Mouse (Mus musculus) lung, embryonic 14.5 days (tissue): ENCODE measurements around the gene Agps. TPM values are rescaled to one million over a fixed set of nuclear protein-coding genes. Genes with fewer than 3 reads are reported as not detected.

Experiments used
- ATAC-seq: fragments of 200-750 bp; cut with Nextera tagmentation; 2 replicates; pipeline ENCODE4 v1.8.0; 2017; ENCODE audit warnings: mild to moderate bottlenecking, moderate TSS enrichment, moderate library complexity; ENCODE audit not compliant: insufficient read depth
- DNase-seq: peaks from one replicate; pipeline ENCODE4 v3.0.0-alpha.2; 2015
- H3K27ac ChIP-seq: fragments of 300-500 bp; sonication (generic); 2 replicates; pipeline ENCODE4 v1.5.1; 2014; ENCODE audit warnings: low read depth, mild to moderate bottlenecking, moderate library complexity
- H3K27me3 ChIP-seq: fragments of 300-500 bp; sonication (generic); 2 replicates; pipeline ENCODE4 v1.6.1; 2014; ENCODE audit warnings: low read length, control low read depth; ENCODE audit not compliant: insufficient read depth
- H3K36me3 ChIP-seq: fragments of 300-500 bp; sonication (generic); 2 replicates; pipeline ENCODE4 v1.6.1; 2014; ENCODE audit warnings: control low read depth; ENCODE audit not compliant: insufficient read depth
- H3K4me1 ChIP-seq: fragments of 300-500 bp; sonication (generic); 2 replicates; pipeline ENCODE4 v1.6.1; 2014; ENCODE audit warnings: antibody characterized with exemption, control low read depth; ENCODE audit not compliant: insufficient read depth
- H3K4me2 ChIP-seq: fragments of 300-500 bp; sonication (generic); 2 replicates; pipeline ENCODE4 v1.6.1; 2014; ENCODE audit warnings: mild to moderate bottlenecking
- H3K4me3 ChIP-seq: fragments of 300-500 bp; sonication (generic); 2 replicates; pipeline ENCODE4 v1.5.1; 2014; ENCODE audit warnings: low read depth, low read length
- H3K9ac ChIP-seq: fragments of 300-500 bp; sonication (generic); 2 replicates; pipeline ENCODE4 v1.6.1; 2014
- H3K9me3 ChIP-seq: fragments of 300-500 bp; sonication (generic); 2 replicates; pipeline ENCODE4 v1.6.1; 2016; ENCODE audit warnings: low read depth, low read length, control low read depth
- CTCF ChIP-seq: IDR thresholded peaks from 2 replicates; pipeline ENCODE4 v1.5.1; 2016; ENCODE audit warnings: antibody characterized with exemption, low read depth
- WGBS: fragments of 180-500 bp; shearing (Covaris S2); extraction: QIAGEN DNeasy Blood & Tissue Kit; methylation state at CpG from one replicate; pipeline ENCODE4 v1.1.7; 2014; 5-methylcytosine and 5-hydroxymethylcytosine counted together
- polyA plus RNA-seq: library from polyadenylated mRNA; unstranded; fragments of >200 nt; fragmentation: Nextera tagmentation; extraction: Ambion mirVana; gene quantifications from 2 replicates; pipeline ENCODE4 v1.2.1, GENCODE M21; 2014

The Agps gene
- polyA plus RNA-seq, 1 experiment from 2014 or later, result 55.7 TPM

- no peak for ATAC-seq
Measured at GRCm38 (mm10) chr2:75950685-75951084, 118.7 kb downstream of the Agps start.

GRCm38 (mm10) chr2:75953320-75953719, 121.3 kb downstream of the Agps start:
- DNase-seq (no peak), ATAC-seq (no peak)
- Histone ChIP-seq H3K4me1 (no peaks in the 10 kb centered on the region), H3K27ac (no peak overlapping the region), H3K27me3 (no peaks in the 10 kb centered on the region; the same call in 1 of the 2 replicates), H3K36me3 (no peaks in the 10 kb centered on the region), H3K4me3 (no peak overlapping the region), H3K9ac (no peak overlapping the region), H3K4me2 (no peak overlapping the region), H3K9me3 (no peaks in the 10 kb centered on the region)
- TF ChIP-seq CTCF, result no peak
- 82% methylated on average over 5 of the region's 5 CpGs for WGBS

More at GRCm38 (mm10) chr2:75950685-75951084, 118.7 kb downstream of the Agps start:
- no peak for TF ChIP-seq CTCF
- no peak overlapping the region for H3K9ac ChIP-seq
- H3K36me3 ChIP-seq, result no peaks in the 10 kb centered on the region
- no peaks in the 10 kb centered on the region for H3K4me1 ChIP-seq
- no peak overlapping the region for H3K4me3 ChIP-seq
- H3K27ac ChIP-seq, result no peak overlapping the region
- WGBS, result 79% methylated on average over 8 of the region's 8 CpGs
- H3K9me3 ChIP-seq, result no peaks in the 10 kb centered on the region
- no peaks in the 10 kb centered on the region; the same call in 1 of the 2 replicates for H3K27me3 ChIP-seq
- no peak overlapping the region for H3K4me2 ChIP-seq
- no peak for DNase-seq

GRCm38 (mm10) chr2:75955709-75956108, 123.7 kb downstream of the Agps start:
- DNase-seq (peak; percentile 36), ATAC-seq (peak; percentile 25; the same call in 1 of the 2 replicates)
- Histone ChIP-seq H3K4me2 (no peak overlapping the region), H3K9ac (peak overlapping the region; percentile 10; the same call in 1 of the 2 replicates), H3K36me3 (no peaks in the 10 kb centered on the region), H3K4me3 (no peak overlapping the region), H3K27ac (no peak overlapping the region), H3K27me3 (no peaks in the 10 kb centered on the region; the same call in 1 of the 2 replicates), H3K9me3 (no peaks in the 10 kb centered on the region), H3K4me1 (peaks cover 17% of the 10 kb centered on the region)
- WGBS, result 35% methylated on average over 14 of the region's 14 CpGs
- TF ChIP-seq CTCF, result no peak

- H3K9me3 ChIP-seq, result no peaks in the 10 kb centered on the region
- no peaks in the 10 kb centered on the region for H3K36me3 ChIP-seq
- no peak for TF ChIP-seq CTCF
- WGBS, result 25% methylated on average over 18 of the region's 18 CpGs
- H3K4me2 ChIP-seq, result peak overlapping the region; percentile 46
- DNase-seq (peak; percentile 6), ATAC-seq (peak; percentile 20; the same call in 1 of the 2 replicates)
- H3K4me3 ChIP-seq, result no peak overlapping the region
- H3K4me1 ChIP-seq, result peaks cover 19% of the 10 kb centered on the region
- no peaks in the 10 kb centered on the region for H3K27me3 ChIP-seq
- H3K27ac ChIP-seq, result peak overlapping the region; percentile 89
- H3K9ac ChIP-seq, result peak overlapping the region; percentile 39; the same call in 1 of the 2 replicates
Measured at GRCm38 (mm10) chr2:75959183-75959849, 127.3 kb downstream of the Agps start.

- no peaks in the 10 kb centered on the region for H3K9me3 ChIP-seq
- H3K9ac ChIP-seq, result peak overlapping the region; percentile 39
- no peaks in the 10 kb centered on the region for H3K36me3 ChIP-seq
- no peak overlapping the region for H3K4me3 ChIP-seq
- ATAC-seq (peak; percentile 77), DNase-seq (peak; percentile 82)
- H3K4me1 ChIP-seq, result peaks cover 19% of the 10 kb centered on the region
- 12% methylated on average over 15 of the region's 15 CpGs for WGBS
- no peaks in the 10 kb centered on the region for H3K27me3 ChIP-seq
- H3K4me2 ChIP-seq, result peak overlapping the region; percentile 46
- H3K27ac ChIP-seq, result peak overlapping the region; percentile 89
- TF ChIP-seq CTCF, result no peak
Measured at GRCm38 (mm10) chr2:75959850-75960365, 127.9 kb downstream of the Agps start.

GRCm38 (mm10) chr2:75960366-75961330, 128.7 kb downstream of the Agps start:
- DNase-seq (peak; percentile 64), ATAC-seq (peak; percentile 50)
- Histone ChIP-seq H3K9me3 (no peaks in the 10 kb centered on the region), H3K9ac (no peak overlapping the region), H3K27me3 (no peaks in the 10 kb centered on the region), H3K4me1 (peaks cover 19% of the 10 kb centered on the region), H3K36me3 (no peaks in the 10 kb centered on the region), H3K27ac (peak overlapping the region; percentile 89), H3K4me2 (peak overlapping the region; percentile 46; the same call in 1 of the 2 replicates), H3K4me3 (no peak overlapping the region)
- TF ChIP-seq CTCF, result peak; percentile 23
- WGBS, result 45% methylated on average over 15 of the region's 15 CpGs
